Mouse (Mus musculus): ENCODE measurements around the gene Tmem143. TPM values are rescaled to one million over a fixed set of nuclear protein-coding genes. Genes with fewer than 3 reads are reported as not detected.
A peak's percentile ranks its signal among the peaks of the same experiment; 100 is the strongest.

Gene Tmem143
- polyA plus RNA-seq, 1 experiment from 2014 or later, result 7.1 TPM

- 1% methylated on average over 96 of the region's 117 CpGs for WGBS
- no peaks in the 10 kb centered on the region for H3K36me3 ChIP-seq (ENCODE audit: insufficient read depth, low read length)
- H3K4me1 ChIP-seq (ENCODE audit: insufficient read depth, low read length), result peaks cover 34% of the 10 kb centered on the region
- no peaks in the 10 kb centered on the region for H3K9me3 ChIP-seq (ENCODE audit: low read length)
- H3K27me3 ChIP-seq (ENCODE audit: insufficient read depth, low read length), result peaks cover 39% of the 10 kb centered on the region
- H3K4me3 ChIP-seq (ENCODE audit: low read length), result peak overlapping the region; percentile 61
- peak overlapping the region; percentile 76 for H3K4me2 ChIP-seq (replicated peaks; ENCODE audit: low read depth, low read length)
- H3K27ac ChIP-seq (ENCODE audit: low read length), result peak overlapping the region; percentile 46; the same call in 1 of the 2 replicates
- ATAC-seq (ENCODE audit: low FRiP score, low TSS enrichment), result peak; percentile 69
- H3K9ac ChIP-seq (replicated peaks; ENCODE audit: low read length), result peak overlapping the region; percentile 74
Measured at GRCm38 (mm10) chr7:45865925-45866910, 30.5 kb upstream of the Tmem143 start.

GRCm38 (mm10) chr7:45867871-45868270, 28.9 kb upstream of the Tmem143 start:
- Histone ChIP-seq H3K27me3 (ENCODE audit: insufficient read depth, low read length) (peaks cover 45% of the 10 kb centered on the region), H3K27ac (ENCODE audit: low read length) (no peak overlapping the region), H3K9ac (replicated peaks; ENCODE audit: low read length) (no peak overlapping the region), H3K4me1 (ENCODE audit: insufficient read depth, low read length) (peaks cover 34% of the 10 kb centered on the region), H3K4me3 (ENCODE audit: low read length) (no peak overlapping the region), H3K9me3 (ENCODE audit: low read length) (no peaks in the 10 kb centered on the region), H3K36me3 (ENCODE audit: insufficient read depth, low read length) (no peaks in the 10 kb centered on the region), H3K4me2 (replicated peaks; ENCODE audit: low read depth, low read length) (no peak overlapping the region)
- 37% methylated on average over 2 of the region's 2 CpGs for WGBS
- ATAC-seq (ENCODE audit: low FRiP score, low TSS enrichment), result no peak

- Histone ChIP-seq H3K4me3 (ENCODE audit: low read length) (no peak overlapping the region), H3K27me3 (ENCODE audit: insufficient read depth, low read length) (peaks cover 45% of the 10 kb centered on the region), H3K9ac (replicated peaks; ENCODE audit: low read length) (peak overlapping the region; percentile 28; the same call in 1 of the 2 replicates), H3K4me1 (ENCODE audit: insufficient read depth, low read length) (peaks cover 41% of the 10 kb centered on the region), H3K27ac (ENCODE audit: low read length) (no peak overlapping the region), H3K4me2 (replicated peaks; ENCODE audit: low read depth, low read length) (peak overlapping the region; percentile 51), H3K9me3 (ENCODE audit: low read length) (no peaks in the 10 kb centered on the region), H3K36me3 (ENCODE audit: insufficient read depth, low read length) (peaks cover 3% of the 10 kb centered on the region; the same call in 1 of the 2 replicates)
- WGBS, result 13% methylated on average over 8 of the region's 8 CpGs
- ATAC-seq (ENCODE audit: low FRiP score, low TSS enrichment), result no peak
Measured at GRCm38 (mm10) chr7:45869107-45869670, 27.6 kb upstream of the Tmem143 start.

GRCm38 (mm10) chr7:45869787-45870186, 27.0 kb upstream of the Tmem143 start:
- WGBS, result 6% methylated on average over 14 of the region's 14 CpGs
- Histone ChIP-seq H3K4me3 (ENCODE audit: low read length) (peak overlapping the region; percentile 36), H3K4me1 (ENCODE audit: insufficient read depth, low read length) (peaks cover 47% of the 10 kb centered on the region), H3K9me3 (ENCODE audit: low read length) (no peaks in the 10 kb centered on the region), H3K36me3 (ENCODE audit: insufficient read depth, low read length) (peaks cover 9% of the 10 kb centered on the region), H3K9ac (replicated peaks; ENCODE audit: low read length) (peak overlapping the region; percentile 28; the same call in 1 of the 2 replicates), H3K27me3 (ENCODE audit: insufficient read depth, low read length) (peaks cover 45% of the 10 kb centered on the region), H3K4me2 (replicated peaks; ENCODE audit: low read depth, low read length) (peak overlapping the region; percentile 51), H3K27ac (ENCODE audit: low read length) (no peak overlapping the region)
- no peak for ATAC-seq (ENCODE audit: low FRiP score, low TSS enrichment)

GRCm38 (mm10) chr7:45870282-45871058, 26.3 kb upstream of the Tmem143 start:
- H3K9me3 ChIP-seq (ENCODE audit: low read length), result no peaks in the 10 kb centered on the region
- H3K9ac ChIP-seq (replicated peaks; ENCODE audit: low read length), result peak overlapping the region; percentile 51
- H3K4me2 ChIP-seq (replicated peaks; ENCODE audit: low read depth, low read length), result peak overlapping the region; percentile 51
- H3K4me3 ChIP-seq (ENCODE audit: low read length), result peak overlapping the region; percentile 36
- no peak for ATAC-seq (ENCODE audit: low FRiP score, low TSS enrichment)
- peaks cover 49% of the 10 kb centered on the region for H3K4me1 ChIP-seq (ENCODE audit: insufficient read depth, low read length)
- peaks cover 14% of the 10 kb centered on the region for H3K36me3 ChIP-seq (ENCODE audit: insufficient read depth, low read length)
- H3K27ac ChIP-seq (ENCODE audit: low read length), result no peak overlapping the region
- WGBS, result 3% methylated on average over 30 of the region's 30 CpGs
- peaks cover 45% of the 10 kb centered on the region for H3K27me3 ChIP-seq (ENCODE audit: insufficient read depth, low read length)

GRCm38 (mm10) chr7:45872624-45873023, 24.1 kb upstream of the Tmem143 start, which contains the start of gene Kdelr1:
TSS of gene Kdelr1 (plus strand) at chr7:45872772.
- H3K4me1 ChIP-seq (ENCODE audit: insufficient read depth, low read length), result peaks cover 39% of the 10 kb centered on the region
- H3K27ac ChIP-seq (ENCODE audit: low read length), result peak within 1 kb of the TSS; percentile 96
- peak within 1 kb of the TSS; percentile 99 for H3K9ac ChIP-seq (replicated peaks; ENCODE audit: low read length)
- H3K4me2 ChIP-seq (replicated peaks; ENCODE audit: low read depth, low read length), result peak within 1 kb of the TSS; percentile 87
- peak within 1 kb of the TSS; percentile 96 for H3K4me3 ChIP-seq (ENCODE audit: low read length)
- ATAC-seq (ENCODE audit: low FRiP score, low TSS enrichment), result peak; percentile 80
- peaks cover 35% of the 10 kb centered on the region for H3K36me3 ChIP-seq (ENCODE audit: insufficient read depth, low read length)
- no peaks in the 10 kb centered on the region for H3K9me3 ChIP-seq (ENCODE audit: low read length)
- under 1% methylated on average over 18 of the region's 18 CpGs for WGBS
- H3K27me3 ChIP-seq (ENCODE audit: insufficient read depth, low read length), result peaks cover 38% of the 10 kb centered on the region

GRCm38 (mm10) chr7:45873061-45873947, 23.4 kb upstream of the Tmem143 start:
- Histone ChIP-seq H3K9ac (replicated peaks; ENCODE audit: low read length) (peak overlapping the region; percentile 99), H3K4me1 (ENCODE audit: insufficient read depth, low read length) (peaks cover 34% of the 10 kb centered on the region), H3K27me3 (ENCODE audit: insufficient read depth, low read length) (peaks cover 31% of the 10 kb centered on the region), H3K27ac (ENCODE audit: low read length) (peak overlapping the region; percentile 96), H3K4me2 (replicated peaks; ENCODE audit: low read depth, low read length) (peak overlapping the region; percentile 87), H3K9me3 (ENCODE audit: low read length) (no peaks in the 10 kb centered on the region), H3K36me3 (ENCODE audit: insufficient read depth, low read length) (peaks cover 39% of the 10 kb centered on the region), H3K4me3 (ENCODE audit: low read length) (peak overlapping the region; percentile 96)
- ATAC-seq (ENCODE audit: low FRiP score, low TSS enrichment), result peak; percentile 69
- under 1% methylated on average over 27 of the region's 28 CpGs for WGBS

GRCm38 (mm10) chr7:45876895-45877294, 19.8 kb upstream of the Tmem143 start:
- no peak overlapping the region for H3K9ac ChIP-seq (replicated peaks; ENCODE audit: low read length)
- peaks cover 71% of the 10 kb centered on the region for H3K36me3 ChIP-seq (ENCODE audit: insufficient read depth, low read length)
- no peaks in the 10 kb centered on the region for H3K9me3 ChIP-seq (ENCODE audit: low read length)
- no peak overlapping the region for H3K4me3 ChIP-seq (ENCODE audit: low read length)
- H3K4me1 ChIP-seq (ENCODE audit: insufficient read depth, low read length), result peaks cover 15% of the 10 kb centered on the region
- no peaks in the 10 kb centered on the region for H3K27me3 ChIP-seq (ENCODE audit: insufficient read depth, low read length)
- H3K27ac ChIP-seq (ENCODE audit: low read length), result no peak overlapping the region
- H3K4me2 ChIP-seq (replicated peaks; ENCODE audit: low read depth, low read length), result no peak overlapping the region
- no peak for ATAC-seq (ENCODE audit: low FRiP score, low TSS enrichment)
- WGBS, result 95% methylated on average over 7 of the region's 7 CpGs

Measured in kidney, embryonic 16.5 days (tissue).